Mouse (Mus musculus) stomach, adult 2 months (tissue): Measurements from ENCODE around the gene Tmem8b. TPM values are rescaled to one million over a fixed set of nuclear protein-coding genes. Genes with fewer than 3 reads are reported as not detected.

Experiments
- polyA plus RNA-seq: library from polyadenylated mRNA; depleted of rRNA; stranded (reverse); fragments of >200 nt; gene quantifications from 2 replicates; pipeline ENCODE4 v1.2.3, GENCODE M21; 2012; rRNA removed

Tmem8b gene
- 5.1 and 5.4 TPM in 2 replicates for polyA plus RNA-seq

GRCm38 (mm10) chr4:43668782-43669427 is at the start of gene Tmem8b, which contains the start of gene Fam221b:
Gene Tmem8b (plus strand): TSS chr4:43668971.
Gene Fam221b (minus strand): TSS chr4:43669145.

GRCm38 (mm10) chr4:43631046-43631955 is 37.5 kb upstream of the Tmem8b start, which contains the start of gene Npr2:
Gene Npr2 (plus strand): TSS chr4:43631935.

GRCm38 (mm10) chr4:43653161-43654015 is 15.4 kb upstream of the Tmem8b start, which contains the start of gene Spag8:
Gene Spag8 (minus strand): TSS chr4:43653594.

GRCm38 (mm10) chr4:43656339-43657109 is 12.2 kb upstream of the Tmem8b start, which contains the start of gene Hint2:
Gene Hint2 (minus strand): TSS chr4:43656466.

GRCm38 (mm10) chr4:43700707-43701106 is 31.9 kb downstream of the Tmem8b start, which contains the start of gene Olfr70:
Gene Olfr70 (minus strand): TSS chr4:43700807.

GRCm38 (mm10) chr4:43709869-43710268 is 41.1 kb downstream of the Tmem8b start, which contains the start of gene Olfr71:
Gene Olfr71 (minus strand): TSS chr4:43710255.

GRCm38 (mm10) chr4:43726995-43727394 is 58.2 kb downstream of the Tmem8b start, which contains the start of gene Hrct1:
Gene Hrct1 (plus strand): TSS chr4:43727188.

GRCm38 (mm10) chr4:43729794-43730550 is 61.2 kb downstream of the Tmem8b start, which contains the start of gene Spaar:
Gene Spaar (plus strand): TSS chr4:43730034.

Other genes starting within 250 kb of the Tmem8b start
- 0.10 and 0.21 TPM in 2 replicates for gene Fam166b, start 239.8 kb upstream of the Tmem8b start, polyA plus RNA-seq
- 44.6 and 55.4 TPM in 2 replicates for gene Tesk1, start 227.0 kb upstream of the Tmem8b start, polyA plus RNA-seq
- gene Cd72, start 214.3 kb upstream of the Tmem8b start, polyA plus RNA-seq: 0.48 and 1.2 TPM in 2 replicates
- not detected in 2 replicates for gene Sit1, start 185.2 kb upstream of the Tmem8b start, polyA plus RNA-seq
- gene Ccdc107, start 176.1 kb upstream of the Tmem8b start, polyA plus RNA-seq: 230 and 568 TPM in 2 replicates
- 17.0 and 20.2 TPM in 2 replicates for gene Arhgef39, start 169.3 kb upstream of the Tmem8b start, polyA plus RNA-seq
- 129 and 141 TPM in 2 replicates for gene Car9, start 162.0 kb upstream of the Tmem8b start, polyA plus RNA-seq
- gene Tpm2, start 145.2 kb upstream of the Tmem8b start, polyA plus RNA-seq: 135 and 141 TPM in 2 replicates
- gene Creb3, start 106.6 kb upstream of the Tmem8b start, polyA plus RNA-seq: 81.6 and 105 TPM in 2 replicates
- gene Tln1, start 106.3 kb upstream of the Tmem8b start, polyA plus RNA-seq: 39.2 and 40.8 TPM in 2 replicates
- gene Rgp1, start 90.3 kb upstream of the Tmem8b start, polyA plus RNA-seq: 22.1 and 23.2 TPM in 2 replicates
- gene Gba2, start 90.1 kb upstream of the Tmem8b start, polyA plus RNA-seq: 8.4 and 9.4 TPM in 2 replicates
- gene Msmp, start 84.5 kb upstream of the Tmem8b start, polyA plus RNA-seq: not detected in 2 replicates
- 7.3 and 12.5 TPM in 2 replicates for gene Npr2, start 37.0 kb upstream of the Tmem8b start, polyA plus RNA-seq
- gene Spag8, start 15.4 kb upstream of the Tmem8b start, polyA plus RNA-seq: 0.19 and 0.75 TPM in 2 replicates
- gene Hint2, start 12.5 kb upstream of the Tmem8b start, polyA plus RNA-seq: 43.0 and 58.4 TPM in 2 replicates
- gene Fam221b, start 174 bp downstream of the Tmem8b start, polyA plus RNA-seq: 0.08 TPM in 1 of 2 replicates, not detected in the other
- gene Olfr70, start 31.8 kb downstream of the Tmem8b start, polyA plus RNA-seq: not detected in 2 replicates
- not detected in 2 replicates for gene Olfr71, start 41.3 kb downstream of the Tmem8b start, polyA plus RNA-seq
- gene Hrct1, start 58.2 kb downstream of the Tmem8b start, polyA plus RNA-seq: 6.2 and 9.7 TPM in 2 replicates
- gene Spaar, start 61.1 kb downstream of the Tmem8b start, polyA plus RNA-seq: 0.37 and 0.73 TPM in 2 replicates
- gene Olfr159, start 102.0 kb downstream of the Tmem8b start, polyA plus RNA-seq: not detected in 2 replicates
- gene Olfr156, start 154.9 kb downstream of the Tmem8b start, polyA plus RNA-seq: not detected in 2 replicates
- gene Olfr157, start 171.2 kb downstream of the Tmem8b start, polyA plus RNA-seq: not detected in 2 replicates
- gene Olfr155, start 182.6 kb downstream of the Tmem8b start, polyA plus RNA-seq: not detected in 2 replicates
- 2.2 and 4.0 TPM in 2 replicates for gene Reck, start 206.6 kb downstream of the Tmem8b start, polyA plus RNA-seq